Mouse (Mus musculus) thymus, adult 2 months (tissue): ENCODE results near the gene Snph.

Experiments
- CTCF ChIP-seq: fragments of 200-500 bp; IDR thresholded peaks from 2 replicates; pipeline ENCODE4 v1.5.1; 2012; ENCODE audit warnings: mild to moderate bottlenecking, control low read depth, low read length, moderate library complexity, borderline replicate concordance; ENCODE audit not compliant: control insufficient read depth, poor library complexity, insufficient read depth; ENCODE audit errors: extremely low read depth
- POLR2A ChIP-seq: fragments of 200-500 bp; IDR thresholded peaks from 2 replicates; pipeline ENCODE4 v1.6.1; 2012; ENCODE audit warnings: mild to moderate bottlenecking, low read length, control low read depth, moderate library complexity; ENCODE audit not compliant: control insufficient read depth, poor library complexity, insufficient read depth; ENCODE audit errors: extremely low read depth

DNA sequence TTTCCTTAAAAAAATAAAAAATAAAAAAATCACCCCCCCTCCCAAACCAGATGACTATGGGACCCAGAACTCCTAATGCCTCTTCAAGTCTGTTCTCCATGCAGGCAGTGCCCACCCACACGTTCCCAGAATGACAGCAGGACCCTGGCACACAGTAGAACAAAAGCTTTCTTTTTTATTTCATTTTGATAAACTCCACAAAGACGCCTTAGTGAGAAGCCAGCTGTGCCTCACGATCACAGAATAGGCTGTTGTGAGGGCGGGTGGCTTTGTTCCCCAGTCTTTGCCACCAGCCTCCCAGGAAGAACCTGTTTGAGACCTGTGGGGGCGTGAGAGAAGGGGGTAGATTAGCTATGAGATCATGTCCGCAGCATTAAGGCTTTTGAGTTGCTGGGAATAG is 87.7 kb downstream of the Snph start:
- TF ChIP-seq POLR2A = no peak
- no peak for TF ChIP-seq CTCF
